Mouse (Mus musculus) left cerebral cortex, adult 18-20 months (tissue): Measurements from ENCODE around the gene Samt2. TPM values are rescaled to one million over a fixed set of nuclear protein-coding genes. Genes with fewer than 3 reads are reported as not detected.
"Not testable (repeated sequence)": the region's sequence is repeated elsewhere in the genome, so short reads cannot be mapped to it uniquely, and the experiment has no call there.

Experiments used
- DNase-seq, 2 experiments: peaks; one replicate each; pipeline ENCODE4 v3.0.0; 2021 to 2022; ENCODE audit warnings: low spot score in 2 of 2, mixed read lengths in 1 of 2
- long read RNA-seq, 2 experiments: library from polyadenylated mRNA; stranded (forward); transcript quantifications; one replicate each; pipeline ENCODE4 v2.0.0; 2021
- total RNA-seq, 2 experiments: library from RNA; stranded (reverse); gene quantifications; 2 replicates each; pipeline ENCODE4 v1.2.3; 2021

Gene Samt2
- not detected for total RNA-seq
- long read RNA-seq, experiment 1, result 0 reads
- long read RNA-seq, experiment 2, result 0 reads

- DNase-seq, result not testable (repeated sequence)
Measured at GRCm38 (mm10) chrX:154579260-154579659, at the start of gene Samt2. Samt2 (minus strand) TSS chrX:154579360.

Other genes starting within 250 kb of the Samt2 start
- not detected for gene 4930524N10Rik, start 236.0 kb downstream of the Samt2 start, total RNA-seq
- gene Samt4, start 97.4 kb downstream of the Samt2 start, total RNA-seq, result not detected